Mouse (Mus musculus) induced T-regulatory cell, adult 2 months (primary cell): Measurements from ENCODE around the gene Vmn2r39.
"Not testable (repeated sequence)": the region's sequence is repeated elsewhere in the genome, so short reads cannot be mapped to it uniquely, and the experiment has no call there.

Experiments used
- DNase-seq: peaks from one replicate; pipeline ENCODE4 v3.0.0-alpha.2; 2012; ENCODE audit warnings: low read depth

Gene Vmn2r39

GRCm38 (mm10) chr7:9030698-9031097 lies at the start of gene Vmn2r39:
TSS of gene Vmn2r39 (minus strand) at chr7:9030798.
- not testable (repeated sequence) for DNase-seq

- not testable (repeated sequence) for DNase-seq
These were observed 34.8 kb upstream of the Vmn2r39 start for GRCm38 (mm10) chr7:9065353-9065752.
